In genomic region chr7:125670865-125671264, GRCm38 (mm10) we compare ENCODE assay signal across 20 mouse cellular contexts. TPM values are rescaled to one million over a fixed set of nuclear protein-coding genes. Genes with fewer than 3 reads are reported as not detected.
DNase-seq lines count a peak whose midpoint lies in the region; ATAC-seq lines count a peak whose summit lies in the region.
"Had no signal": no experiment of that assay in that cellular context is flagged by ENCODE, and none has a peak within 500 bp of the region (broad histone marks: within the 10 kb centered on the region; RNA-seq: fewer than 3 reads in every experiment).

No protein-coding gene starts in this region.

- 67% methylated on average over 6 of the region's 6 CpGs for WGBS in liver, embryonic 11.5 days
- 36% methylated on average over 6 of the region's 6 CpGs for WGBS in liver, embryonic 15.5 days (ENCODE audit: insufficient replicate concordance)
- 90% methylated on average over 6 of the region's 6 CpGs for WGBS in midbrain, embryonic 14.5 days

- H3K9ac ChIP-seq in liver, embryonic 11.5 days (ENCODE audit: low read depth, low read length) = no peak overlapping the region
- H3K9ac ChIP-seq in liver, embryonic 15.5 days = no peak overlapping the region; the same call in 1 of the 2 replicates
- no peak overlapping the region for H3K9ac ChIP-seq in midbrain, embryonic 14.5 days (replicated peaks; ENCODE audit: low read length)
- H3K9ac ChIP-seq: embryonic facial prominence, embryonic 13.5 days; forebrain, embryonic 12.5 days; forebrain, postnatal 0 days; hindbrain, embryonic 13.5 days had no signal

- H3K4me1 ChIP-seq in liver, embryonic 11.5 days (replicated peaks; ENCODE audit: control insufficient read depth, insufficient read depth, low read length) = peaks cover 8% of the 10 kb centered on the region
- H3K4me1 ChIP-seq in liver, embryonic 15.5 days (replicated peaks) = peaks cover 23% of the 10 kb centered on the region
- no peaks in the 10 kb centered on the region for H3K4me1 ChIP-seq in midbrain, embryonic 14.5 days (ENCODE audit: control insufficient read depth, insufficient read depth, low read length)
- H3K4me1 ChIP-seq: embryonic facial prominence, embryonic 13.5 days; forebrain, embryonic 12.5 days; heart, embryonic 10.5 days; hindbrain, embryonic 13.5 days had no signal

- H3K4me2 ChIP-seq in liver, embryonic 11.5 days = peak overlapping the region; percentile 32
- peak overlapping the region; percentile 45 for H3K4me2 ChIP-seq in liver, embryonic 15.5 days
- H3K4me2 ChIP-seq in midbrain, embryonic 14.5 days (ENCODE audit: low read length) = no peak overlapping the region
- H3K4me2 ChIP-seq: embryonic facial prominence, embryonic 13.5 days; forebrain, embryonic 12.5 days; hindbrain, embryonic 13.5 days had no signal

- H3K36me3 ChIP-seq in liver, embryonic 11.5 days (ENCODE audit: control insufficient read depth, insufficient read depth, low read length) = peaks cover 78% of the 10 kb centered on the region
- H3K36me3 ChIP-seq in liver, embryonic 15.5 days (replicated peaks) = peaks cover 98% of the 10 kb centered on the region
- H3K36me3 ChIP-seq in midbrain, embryonic 14.5 days (ENCODE audit: control insufficient read depth, insufficient read depth, low read length) = peaks cover 100% of the 10 kb centered on the region

- H3K9me3 ChIP-seq in liver, embryonic 11.5 days (ENCODE audit: control insufficient read depth, low read length) = no peaks in the 10 kb centered on the region
- no peaks in the 10 kb centered on the region for H3K9me3 ChIP-seq in liver, embryonic 15.5 days (replicated peaks)
- no peaks in the 10 kb centered on the region for H3K9me3 ChIP-seq in midbrain, embryonic 14.5 days (ENCODE audit: control insufficient read depth, low read length)
- H3K9me3 ChIP-seq: embryonic facial prominence, embryonic 13.5 days; forebrain, embryonic 12.5 days; heart, embryonic 10.5 days; hindbrain, embryonic 13.5 days had no signal

- no peak overlapping the region for H3K4me3 ChIP-seq in liver, embryonic 11.5 days (ENCODE audit: low read depth, low read length)
- H3K4me3 ChIP-seq in liver, embryonic 15.5 days (replicated peaks) = no peak overlapping the region
- no peak overlapping the region for H3K4me3 ChIP-seq in midbrain, embryonic 14.5 days (replicated peaks; ENCODE audit: low read depth, low read length)
- H3K4me3 ChIP-seq: embryonic facial prominence, embryonic 13.5 days; forebrain, embryonic 12.5 days; heart, embryonic 10.5 days; hindbrain, embryonic 13.5 days had no signal

- peak; percentile 20 for DNase-seq in c-Kit-positive CD71-positive TER-119-negative erythroid progenitor cells, embryonic 14.5 days (ENCODE audit: low read depth)
- no peak for DNase-seq in liver, embryonic 11.5 days (ENCODE audit: low spot score)
- DNase-seq in frontal cortex, postnatal 14 days (ENCODE audit: low spot score in 2 of 2) = no peak
- DNase-seq in lung, postnatal 25 days (ENCODE audit: low spot score) = no peak
- DNase-seq in midbrain, embryonic 14.5 days = no peak
- DNase-seq: cerebellum, adult 18-20 months; cerebellum, adult 9-11 months; cerebellum, postnatal 36 days; forebrain, postnatal 0 days; gastrocnemius, postnatal 10 days; heart, adult 18-20 months; heart, postnatal 10 days; heart, postnatal 4 days had no signal

- H3K27me3 ChIP-seq in liver, embryonic 11.5 days (replicated peaks; ENCODE audit: control insufficient read depth, insufficient read depth, low read length) = no peaks in the 10 kb centered on the region
- no peaks in the 10 kb centered on the region for H3K27me3 ChIP-seq in liver, embryonic 15.5 days
- no peaks in the 10 kb centered on the region for H3K27me3 ChIP-seq in midbrain, embryonic 14.5 days (ENCODE audit: control insufficient read depth, insufficient read depth, low read length)
- H3K27me3 ChIP-seq: embryonic facial prominence, embryonic 13.5 days; forebrain, embryonic 12.5 days; hindbrain, embryonic 13.5 days had no signal

- H3K27ac ChIP-seq in liver, embryonic 11.5 days (ENCODE audit: low read depth, low read length) = no peak overlapping the region
- H3K27ac ChIP-seq in liver, embryonic 15.5 days (replicated peaks) = no peak overlapping the region
- H3K27ac ChIP-seq in midbrain, embryonic 14.5 days (replicated peaks; ENCODE audit: low read depth, low read length) = no peak overlapping the region
- H3K27ac ChIP-seq: embryonic facial prominence, embryonic 13.5 days; forebrain, embryonic 12.5 days; heart, embryonic 10.5 days; hindbrain, embryonic 13.5 days; hindbrain, postnatal 0 days had no signal

- ATAC-seq in liver, embryonic 11.5 days (replicated peaks; ENCODE audit: low FRiP score) = peak; percentile 86
- peak; percentile 85 for ATAC-seq in liver, embryonic 15.5 days (ENCODE audit: insufficient read depth)
- ATAC-seq in midbrain, embryonic 14.5 days (ENCODE audit: low FRiP score, low TSS enrichment) = no peak
- ATAC-seq: CD4-positive, CD25-positive, alpha-beta regulatory T cell, adult 4 months; forebrain, postnatal 0 days; hindbrain, postnatal 0 days had no signal

RNA-seq across cellular contexts. Expression of gene Gtf3c1, which starts 36.7 kb away (rescaled TPM):
- 28.3 and 28.8 TPM in 2 replicates for polyA plus RNA-seq in liver, embryonic 11.5 days (2014; fragmentation: Nextera tagmentation; extraction: Ambion mirVana)
- polyA plus RNA-seq in liver, embryonic 15.5 days (2015; fragmentation: Nextera tagmentation; extraction: Ambion mirVana) = 7.8 and 8.0 TPM in 2 replicates
- 29.6 and 47.1 TPM in 2 replicates for polyA plus RNA-seq in midbrain, embryonic 14.5 days (2014; fragmentation: Nextera tagmentation; extraction: Ambion mirVana)

RNA-seq across cellular contexts. Expression of gene D430042O09Rik, which starts 36.8 kb away (rescaled TPM):
- polyA plus RNA-seq in liver, embryonic 11.5 days (2014; fragmentation: Nextera tagmentation; extraction: Ambion mirVana) = 4.9 and 6.6 TPM in 2 replicates
- polyA plus RNA-seq in liver, embryonic 15.5 days (2015; fragmentation: Nextera tagmentation; extraction: Ambion mirVana) = 1.4 and 1.7 TPM in 2 replicates
- polyA plus RNA-seq in midbrain, embryonic 14.5 days (2014; fragmentation: Nextera tagmentation; extraction: Ambion mirVana) = 8.6 and 8.7 TPM in 2 replicates
